Mouse (Mus musculus) heart, postnatal 0 days (tissue): Measurements from ENCODE around the gene 1700001C19Rik.

Experiments
- CTCF ChIP-seq: IDR thresholded peaks from 2 replicates; pipeline ENCODE4 v1.5.1; 2016; ENCODE audit warnings: antibody characterized with exemption, control low read depth, low read depth
- EP300 ChIP-seq: IDR thresholded peaks from 2 replicates; pipeline ENCODE4 v1.6.1; 2016; ENCODE audit warnings: antibody characterized with exemption, low read depth

DNA sequence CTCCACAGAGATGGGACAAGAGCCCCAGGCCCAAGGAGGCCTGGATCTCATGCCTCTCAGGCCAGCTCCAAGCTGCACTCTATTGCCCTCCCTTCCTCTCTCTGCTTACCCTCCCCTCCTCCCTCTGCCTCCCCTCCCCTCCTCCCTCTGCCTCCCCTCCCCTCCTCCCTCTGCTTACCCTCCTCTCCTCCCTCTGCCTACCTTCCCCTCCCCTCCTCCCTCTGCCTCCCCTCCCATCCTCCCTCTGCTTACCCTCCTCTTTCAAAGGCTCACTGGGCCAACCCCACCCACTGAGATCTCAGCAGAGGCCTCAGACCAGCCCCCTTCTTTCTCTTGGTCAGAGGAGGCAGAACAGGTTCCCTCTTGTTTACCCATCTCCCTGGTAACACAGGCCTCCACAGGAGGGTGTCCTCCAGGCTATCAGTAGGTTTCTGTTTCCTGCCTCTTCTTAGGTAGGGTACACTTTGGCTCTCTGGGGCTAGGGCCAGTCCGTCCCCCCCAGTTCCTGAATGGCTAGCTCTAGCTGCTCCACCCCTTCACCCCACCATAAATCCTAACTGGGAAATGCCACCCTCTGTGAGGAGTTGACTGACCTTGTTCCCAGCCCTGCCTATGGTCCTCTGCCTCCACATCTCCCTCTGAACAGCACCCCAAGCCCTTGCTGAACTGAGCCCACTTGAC, 47.2 kb upstream of the 1700001C19Rik start:
- TF ChIP-seq CTCF (no peak), EP300 (no peak)
